Mouse (Mus musculus) liver, embryonic 15.5 days (tissue): Measurements from ENCODE around the gene Vps45. TPM values are rescaled to one million over a fixed set of nuclear protein-coding genes. Genes with fewer than 3 reads are reported as not detected.

Source experiments
- ATAC-seq: fragments of 200-750 bp; cut with Nextera tagmentation; 2 replicates; pipeline ENCODE4 v1.8.0; 2017; ENCODE audit warnings: moderate number of reproducible peaks, mild to moderate bottlenecking, moderate library complexity; ENCODE audit not compliant: insufficient read depth
- H3K27ac ChIP-seq: fragments of 300-500 bp; sonication (generic); replicated peaks from 2 replicates; pipeline ENCODE4 v1.5.1; 2015; ENCODE audit warnings: mild to moderate bottlenecking, inconsistent platforms
- H3K27me3 ChIP-seq: fragments of 300-500 bp; sonication (generic); 2 replicates; pipeline ENCODE4 v1.6.1; 2015; ENCODE audit warnings: mild to moderate bottlenecking, inconsistent platforms
- H3K36me3 ChIP-seq: fragments of 300-500 bp; sonication (generic); replicated peaks from 2 replicates; pipeline ENCODE4 v1.6.1; 2015; ENCODE audit warnings: moderate library complexity, mild to moderate bottlenecking, inconsistent platforms
- H3K4me1 ChIP-seq: fragments of 300-500 bp; sonication (generic); replicated peaks from 2 replicates; pipeline ENCODE4 v1.6.1; 2015; ENCODE audit warnings: inconsistent platforms
- H3K4me2 ChIP-seq: fragments of 300-500 bp; sonication (generic); 2 replicates; pipeline ENCODE4 v1.6.1; 2015; ENCODE audit warnings: moderate library complexity, mild to moderate bottlenecking, inconsistent platforms
- H3K4me3 ChIP-seq: fragments of 300-500 bp; sonication (generic); replicated peaks from 2 replicates; pipeline ENCODE4 v1.5.1; 2015; ENCODE audit warnings: mild to moderate bottlenecking, inconsistent platforms
- H3K9ac ChIP-seq: fragments of 300-500 bp; sonication (generic); 2 replicates; pipeline ENCODE4 v1.6.1; 2015; ENCODE audit warnings: moderate library complexity, mild to moderate bottlenecking, inconsistent platforms
- H3K9me3 ChIP-seq: fragments of 300-500 bp; sonication (generic); replicated peaks from 2 replicates; pipeline ENCODE4 v1.6.1; 2016; ENCODE audit warnings: inconsistent platforms
- WGBS: fragments of 180-500 bp; shearing (Covaris S2); methylation state at CpG from one replicate; pipeline ENCODE4 v1.1.7; 2015; ENCODE audit warnings: mixed read lengths; ENCODE audit not compliant: insufficient replicate concordance; 5-methylcytosine and 5-hydroxymethylcytosine counted together
- polyA plus RNA-seq: library from polyadenylated mRNA; unstranded; fragments of >200 nt; fragmentation: Nextera tagmentation; extraction: Ambion mirVana; gene quantifications from 2 replicates; pipeline ENCODE4 v1.2.1, GENCODE M21; 2015

Vps45 gene
- polyA plus RNA-seq, 1 experiment from 2014 or later: 14.1 TPM

- Histone ChIP-seq H3K4me2 (no peak overlapping the region), H3K9ac (no peak overlapping the region), H3K4me3 (no peak overlapping the region), H3K27me3 (no peaks in the 10 kb centered on the region), H3K36me3 (no peaks in the 10 kb centered on the region), H3K4me1 (peaks cover 11% of the 10 kb centered on the region), H3K9me3 (no peaks in the 10 kb centered on the region), H3K27ac (no peak overlapping the region)
- WGBS: 49% methylated on average over 6 of the region's 6 CpGs
- no peak for ATAC-seq
These were observed 19.8 kb upstream of the Vps45 start for GRCm38 (mm10) chr3:96078066-96078465.

- Histone ChIP-seq H3K4me2 (no peak overlapping the region), H3K9ac (no peak overlapping the region), H3K4me1 (no peaks in the 10 kb centered on the region), H3K27me3 (no peaks in the 10 kb centered on the region), H3K4me3 (no peak overlapping the region), H3K36me3 (no peaks in the 10 kb centered on the region), H3K9me3 (no peaks in the 10 kb centered on the region), H3K27ac (no peak overlapping the region)
- ATAC-seq: no peak
- 57% methylated on average over 12 of the region's 12 CpGs for WGBS
These were observed 14.7 kb upstream of the Vps45 start for GRCm38 (mm10) chr3:96072921-96073486.

- Histone ChIP-seq H3K4me2 (no peak overlapping the region), H3K27ac (no peak overlapping the region), H3K4me1 (no peaks in the 10 kb centered on the region; the same call in 1 of the 2 replicates), H3K36me3 (no peaks in the 10 kb centered on the region), H3K27me3 (no peaks in the 10 kb centered on the region), H3K9me3 (no peaks in the 10 kb centered on the region), H3K9ac (no peak overlapping the region), H3K4me3 (no peak overlapping the region)
- no peak for ATAC-seq
- 58% methylated on average over 4 of the region's 4 CpGs for WGBS
These were observed 12.0 kb upstream of the Vps45 start for GRCm38 (mm10) chr3:96070241-96070640.

GRCm38 (mm10) chr3:96069542-96069941 lies 11.3 kb upstream of the Vps45 start:
- H3K4me1 ChIP-seq: no peaks in the 10 kb centered on the region; the same call in 1 of the 2 replicates
- no peak overlapping the region for H3K4me2 ChIP-seq
- no peak overlapping the region for H3K9ac ChIP-seq
- no peak overlapping the region for H3K27ac ChIP-seq
- H3K9me3 ChIP-seq: no peaks in the 10 kb centered on the region
- no peak for ATAC-seq
- 21% methylated on average over 1 of the region's 1 CpGs for whole genome bisulfite sequencing
- no peaks in the 10 kb centered on the region for H3K36me3 ChIP-seq
- H3K27me3 ChIP-seq: no peaks in the 10 kb centered on the region
- H3K4me3 ChIP-seq: no peak overlapping the region

GRCm38 (mm10) chr3:96069046-96069445 lies 10.8 kb upstream of the Vps45 start:
- Histone ChIP-seq H3K9me3 (no peaks in the 10 kb centered on the region), H3K4me3 (no peak overlapping the region), H3K27me3 (no peaks in the 10 kb centered on the region), H3K36me3 (no peaks in the 10 kb centered on the region), H3K27ac (no peak overlapping the region), H3K4me2 (no peak overlapping the region), H3K9ac (no peak overlapping the region), H3K4me1 (no peaks in the 10 kb centered on the region; the same call in 1 of the 2 replicates)
- WGBS: 81% methylated on average over 6 of the region's 6 CpGs
- ATAC-seq: no peak

GRCm38 (mm10) chr3:96066741-96067140 lies 8.5 kb upstream of the Vps45 start:
- H3K27ac ChIP-seq: no peak overlapping the region
- H3K9ac ChIP-seq: no peak overlapping the region
- H3K27me3 ChIP-seq: 0 out of 2 replicates have a peak, but pooled peaks cover 3% of the 10 kb centered on the region
- H3K36me3 ChIP-seq: no peaks in the 10 kb centered on the region
- WGBS: 57% methylated on average over 5 of the region's 5 CpGs
- no peak overlapping the region for H3K4me2 ChIP-seq
- no peaks in the 10 kb centered on the region; the same call in 1 of the 2 replicates for H3K4me1 ChIP-seq
- no peak overlapping the region for H3K4me3 ChIP-seq
- ATAC-seq: no peak
- H3K9me3 ChIP-seq: no peaks in the 10 kb centered on the region

GRCm38 (mm10) chr3:96065754-96066375 lies 7.6 kb upstream of the Vps45 start:
- H3K4me1 ChIP-seq: no peaks in the 10 kb centered on the region; the same call in 1 of the 2 replicates
- 36% methylated on average over 20 of the region's 20 CpGs for WGBS
- no peak for ATAC-seq
- peak overlapping the region; percentile 35 for H3K4me2 ChIP-seq
- no peak overlapping the region for H3K4me3 ChIP-seq
- H3K36me3 ChIP-seq: no peaks in the 10 kb centered on the region
- H3K27me3 ChIP-seq: 0 out of 2 replicates have a peak, but pooled peaks cover 3% of the 10 kb centered on the region
- H3K27ac ChIP-seq: no peak overlapping the region
- no peak overlapping the region for H3K9ac ChIP-seq
- no peaks in the 10 kb centered on the region for H3K9me3 ChIP-seq

GRCm38 (mm10) chr3:96065147-96065546 lies 6.9 kb upstream of the Vps45 start:
- WGBS: 39% methylated on average over 4 of the region's 4 CpGs
- H3K4me2 ChIP-seq: no peak overlapping the region
- 0 out of 2 replicates have a peak, but pooled peaks cover 3% of the 10 kb centered on the region for H3K27me3 ChIP-seq
- no peak overlapping the region for H3K4me3 ChIP-seq
- no peaks in the 10 kb centered on the region for H3K36me3 ChIP-seq
- no peak overlapping the region for H3K27ac ChIP-seq
- H3K9ac ChIP-seq: no peak overlapping the region
- H3K4me1 ChIP-seq: no peaks in the 10 kb centered on the region; the same call in 1 of the 2 replicates
- no peaks in the 10 kb centered on the region for H3K9me3 ChIP-seq
- no peak for ATAC-seq

GRCm38 (mm10) chr3:96064217-96064616 lies 6.0 kb upstream of the Vps45 start:
- WGBS: 74% methylated on average over 3 of the region's 3 CpGs
- H3K4me2 ChIP-seq: no peak overlapping the region

GRCm38 (mm10) chr3:96063299-96063698 lies 5.0 kb upstream of the Vps45 start:
- Histone ChIP-seq H3K27me3 (0 out of 2 replicates have a peak, but pooled peaks cover 3% of the 10 kb centered on the region), H3K27ac (no peak overlapping the region), H3K9me3 (no peaks in the 10 kb centered on the region), H3K9ac (no peak overlapping the region), H3K4me1 (peaks cover 4% of the 10 kb centered on the region), H3K4me2 (no peak overlapping the region), H3K36me3 (no peaks in the 10 kb centered on the region), H3K4me3 (no peak overlapping the region)
- WGBS: 64% methylated on average over 2 of the region's 2 CpGs
- no peak for ATAC-seq

More at GRCm38 (mm10) chr3:96064217-96064616, 6.0 kb upstream of the Vps45 start:
- Histone ChIP-seq H3K9ac (no peak overlapping the region), H3K36me3 (no peaks in the 10 kb centered on the region), H3K4me3 (no peak overlapping the region), H3K27ac (no peak overlapping the region), H3K9me3 (no peaks in the 10 kb centered on the region), H3K27me3 (0 out of 2 replicates have a peak, but pooled peaks cover 3% of the 10 kb centered on the region), H3K4me1 (no peaks in the 10 kb centered on the region; the same call in 1 of the 2 replicates)
- ATAC-seq: no peak

GRCm38 (mm10) chr3:96060146-96060545 lies 1.9 kb upstream of the Vps45 start:
- ATAC-seq: no peak
- 64% methylated on average over 1 of the region's 1 CpGs for WGBS
- Histone ChIP-seq H3K4me2 (no peak overlapping the region), H3K27ac (no peak overlapping the region), H3K9me3 (no peaks in the 10 kb centered on the region), H3K9ac (no peak overlapping the region), H3K4me3 (no peak overlapping the region), H3K4me1 (peaks cover 20% of the 10 kb centered on the region), H3K27me3 (0 out of 2 replicates have a peak, but pooled peaks cover 3% of the 10 kb centered on the region), H3K36me3 (no peaks in the 10 kb centered on the region; the same call in 1 of the 2 replicates)
